ENCODE assay signal across 8 mouse cellular contexts in the genomic region with DNA sequence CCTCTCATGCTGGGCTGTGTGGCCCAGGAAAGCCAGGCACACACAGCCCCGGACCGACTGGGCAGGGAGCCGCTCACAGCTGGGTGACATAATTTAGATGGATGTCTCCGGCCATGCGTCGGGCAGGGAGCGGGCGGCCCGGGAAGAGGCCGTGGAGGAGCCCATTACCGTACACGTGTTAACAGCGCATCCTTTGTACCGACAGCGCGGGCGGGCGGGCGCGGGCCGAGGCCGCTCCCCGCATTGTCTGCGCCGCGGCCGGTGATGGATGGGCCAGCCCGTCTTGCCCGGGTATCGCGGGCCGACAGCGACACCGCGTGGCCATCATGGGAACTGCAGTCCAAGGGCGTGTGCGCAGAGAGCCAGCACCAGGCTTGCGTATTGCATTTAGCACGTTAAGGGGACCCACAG.
DNase-seq lines count a peak whose midpoint lies in the region; ATAC-seq lines count a peak whose summit lies in the region.

No protein-coding gene starts in this region.

- WGBS in hindbrain, embryonic 10.5 days: under 1% methylated on average over 39 of the region's 39 CpGs
- WGBS in lung, embryonic 16.5 days: under 1% methylated on average over 39 of the region's 39 CpGs

- peak overlapping the region; percentile 89 for H3K27ac ChIP-seq in hindbrain, embryonic 10.5 days
- H3K27ac ChIP-seq in lung, embryonic 16.5 days (ENCODE audit: low read length): no peak overlapping the region

- H3K4me2 ChIP-seq in lung, embryonic 16.5 days (ENCODE audit: low read depth, low read length): peak overlapping the region; percentile 59

- H3K9me3 ChIP-seq in hindbrain, embryonic 10.5 days: no peaks in the 10 kb centered on the region
- no peaks in the 10 kb centered on the region for H3K9me3 ChIP-seq in lung, embryonic 16.5 days (ENCODE audit: control insufficient read depth, low read length)

- H3K9ac ChIP-seq in lung, embryonic 16.5 days (ENCODE audit: low read length): peak overlapping the region; percentile 52; the same call in 1 of the 2 replicates

- H3K4me1 ChIP-seq in hindbrain, embryonic 10.5 days (replicated peaks): peaks cover 55% of the 10 kb centered on the region
- peaks cover 4% of the 10 kb centered on the region for H3K4me1 ChIP-seq in lung, embryonic 16.5 days (replicated peaks; ENCODE audit: control insufficient read depth, insufficient read depth, low read length)

- H3K4me3 ChIP-seq in hindbrain, embryonic 10.5 days: peak overlapping the region; percentile 45
- H3K4me3 ChIP-seq in lung, embryonic 16.5 days (ENCODE audit: low read length): peak overlapping the region; percentile 38

- no peaks in the 10 kb centered on the region for H3K36me3 ChIP-seq in hindbrain, embryonic 10.5 days
- no peaks in the 10 kb centered on the region for H3K36me3 ChIP-seq in lung, embryonic 16.5 days (ENCODE audit: control insufficient read depth, insufficient read depth, low read length)

- peaks cover 42% of the 10 kb centered on the region for H3K27me3 ChIP-seq in hindbrain, embryonic 10.5 days (ENCODE audit: insufficient read depth, poor library complexity, severe bottlenecking)
- peaks cover 12% of the 10 kb centered on the region; the same call in 1 of the 2 replicates for H3K27me3 ChIP-seq in lung, embryonic 16.5 days (ENCODE audit: control insufficient read depth, insufficient read depth, low read depth, low read length)

- DNase-seq in Muller cell, postnatal 12 days (ENCODE audit: inconsistent ontology term): peak; percentile 81
- DNase-seq in cerebellum, adult 9-10 months: peak; percentile 72
- DNase-seq in frontal cortex, adult 2 months (ENCODE audit: extremely low spot score in 1 of 2, low spot score in 1 of 2): peak; percentile 42 to 90
- peak; percentile 91 for DNase-seq in hindbrain, embryonic 10.5 days (ENCODE audit: low spot score)
- DNase-seq in layer of hippocampus, adult 9-11 months: peak; percentile 74
- peak; percentile 87 for DNase-seq in ovary, postnatal 14 days (ENCODE audit: low spot score)
- peak; percentile 38 to 82 for DNase-seq in thymus, postnatal 10 days (ENCODE audit: low spot score in 2 of 2)

- ATAC-seq in lung, embryonic 16.5 days (ENCODE audit: low read depth): peak; percentile 75
